Mouse (Mus musculus) neural tube, embryonic 11.5 days (tissue): ENCODE data around the gene Rbp2. TPM values are rescaled to one million over a fixed set of nuclear protein-coding genes. Genes with fewer than 3 reads are reported as not detected.

ENCODE experiments used
- ATAC-seq: fragments of 200-750 bp; cut with Nextera tagmentation; 2 replicates; pipeline ENCODE4 v1.8.0; 2017; ENCODE audit warnings: moderate number of reproducible peaks, mild to moderate bottlenecking, moderate TSS enrichment, moderate library complexity; ENCODE audit not compliant: insufficient read depth, low FRiP score, low TSS enrichment
- DNase-seq: peaks from one replicate; pipeline ENCODE4 v3.0.0-alpha.2; 2015; ENCODE audit warnings: low spot score
- H3K27ac ChIP-seq: fragments of 300-500 bp; sonication (generic); 2 replicates; pipeline ENCODE4 v1.5.1; 2014; ENCODE audit warnings: low read depth, mild to moderate bottlenecking, low read length
- H3K27me3 ChIP-seq: fragments of 300-500 bp; sonication (generic); 2 replicates; pipeline ENCODE4 v1.6.1; 2014; ENCODE audit warnings: mild to moderate bottlenecking, low read length, mixed read lengths; ENCODE audit not compliant: control insufficient read depth, insufficient read depth
- H3K36me3 ChIP-seq: fragments of 300-500 bp; sonication (generic); 2 replicates; pipeline ENCODE4 v1.6.1; 2014; ENCODE audit warnings: mild to moderate bottlenecking, low read length, moderate library complexity, mixed read lengths; ENCODE audit not compliant: control insufficient read depth, insufficient read depth
- H3K4me1 ChIP-seq: fragments of 300-500 bp; sonication (generic); 2 replicates; pipeline ENCODE4 v1.6.1; 2014; ENCODE audit warnings: low read length, mixed read lengths; ENCODE audit not compliant: control insufficient read depth, insufficient read depth
- H3K4me2 ChIP-seq: fragments of 300-500 bp; sonication (generic); 2 replicates; pipeline ENCODE4 v1.6.1; 2014; ENCODE audit warnings: low read depth, mild to moderate bottlenecking, moderate library complexity
- H3K4me3 ChIP-seq: fragments of 300-500 bp; sonication (generic); 2 replicates; pipeline ENCODE4 v1.5.1; 2014; ENCODE audit warnings: low read depth, low read length
- H3K9ac ChIP-seq: fragments of 300-500 bp; sonication (generic); 2 replicates; pipeline ENCODE4 v1.6.1; 2014; ENCODE audit warnings: mild to moderate bottlenecking, low read length
- H3K9me3 ChIP-seq: fragments of 300-500 bp; sonication (generic); 2 replicates; pipeline ENCODE4 v1.6.1; 2016; ENCODE audit warnings: low read length; ENCODE audit not compliant: control insufficient read depth
- WGBS: fragments of 180-500 bp; shearing (Covaris S2); extraction: QIAGEN DNeasy Blood & Tissue Kit; methylation state at CpG from one replicate; pipeline ENCODE4 v1.1.7; 2014; 5-methylcytosine and 5-hydroxymethylcytosine counted together
- polyA plus RNA-seq: library from polyadenylated mRNA; unstranded; fragments of >200 nt; fragmentation: Nextera tagmentation; extraction: Ambion mirVana; gene quantifications from 2 replicates; pipeline ENCODE4 v1.2.1, GENCODE M21; 2014

Gene Rbp2
- polyA plus RNA-seq, 1 experiment from 2014 or later, result 2.5 TPM

DNA sequence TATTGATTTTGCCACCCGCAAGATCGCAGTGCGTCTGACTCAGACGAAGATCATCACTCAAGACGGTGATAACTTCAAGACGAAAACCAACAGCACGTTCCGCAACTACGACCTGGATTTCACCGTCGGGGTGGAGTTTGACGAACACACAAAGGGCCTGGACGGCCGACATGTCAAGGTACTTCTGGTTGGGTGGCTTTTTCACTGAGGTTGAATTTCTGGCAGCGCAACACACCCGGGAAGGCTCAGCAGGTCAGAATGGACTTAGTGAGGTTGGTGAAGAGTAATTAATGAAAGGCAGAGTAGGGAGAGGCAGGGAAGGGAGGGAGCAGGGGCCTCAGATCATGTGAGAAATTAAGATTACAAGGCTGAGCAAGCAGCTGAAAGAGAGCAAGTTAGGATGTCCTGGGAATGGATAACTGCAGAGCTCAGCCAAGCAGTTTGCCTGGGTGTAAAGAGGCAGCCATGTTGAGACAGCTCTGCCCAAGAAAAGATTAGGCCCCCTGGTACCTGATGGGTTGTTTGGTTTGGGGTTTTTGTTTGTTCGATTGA, 12.9 kb downstream of the Rbp2 start:
- Histone ChIP-seq H3K4me2 (no peak overlapping the region), H3K27me3 (no peaks in the 10 kb centered on the region), H3K9me3 (no peaks in the 10 kb centered on the region), H3K36me3 (no peaks in the 10 kb centered on the region), H3K9ac (no peak overlapping the region), H3K27ac (peak overlapping the region; percentile 86; the same call in 1 of the 2 replicates), H3K4me1 (peaks cover 21% of the 10 kb centered on the region), H3K4me3 (no peak overlapping the region)
- no peak for ATAC-seq
- WGBS, result 81% methylated on average over 17 of the region's 17 CpGs
- DNase-seq, result peak; percentile 38

GRCm38 (mm10) chr9:98499601-98500000, 13.7 kb downstream of the Rbp2 start:
- peaks cover 21% of the 10 kb centered on the region for H3K4me1 ChIP-seq
- no peaks in the 10 kb centered on the region for H3K36me3 ChIP-seq
- WGBS, result 85% methylated on average over 5 of the region's 5 CpGs
- DNase-seq (no peak), ATAC-seq (no peak)
- H3K9me3 ChIP-seq, result no peaks in the 10 kb centered on the region
- H3K4me3 ChIP-seq, result no peak overlapping the region
- H3K9ac ChIP-seq, result no peak overlapping the region
- no peak overlapping the region for H3K27ac ChIP-seq
- no peak overlapping the region for H3K4me2 ChIP-seq
- H3K27me3 ChIP-seq, result no peaks in the 10 kb centered on the region

- Histone ChIP-seq H3K27ac (no peak overlapping the region), H3K4me3 (no peak overlapping the region), H3K9me3 (no peaks in the 10 kb centered on the region), H3K36me3 (no peaks in the 10 kb centered on the region), H3K4me2 (no peak overlapping the region), H3K9ac (no peak overlapping the region), H3K4me1 (no peaks in the 10 kb centered on the region), H3K27me3 (no peaks in the 10 kb centered on the region)
- WGBS, result 66% methylated on average over 6 of the region's 6 CpGs
- no peak for DNase-seq
- ATAC-seq, result no peak
Observed at GRCm38 (mm10) chr9:98507480-98507879, 21.6 kb downstream of the Rbp2 start.

DNA sequence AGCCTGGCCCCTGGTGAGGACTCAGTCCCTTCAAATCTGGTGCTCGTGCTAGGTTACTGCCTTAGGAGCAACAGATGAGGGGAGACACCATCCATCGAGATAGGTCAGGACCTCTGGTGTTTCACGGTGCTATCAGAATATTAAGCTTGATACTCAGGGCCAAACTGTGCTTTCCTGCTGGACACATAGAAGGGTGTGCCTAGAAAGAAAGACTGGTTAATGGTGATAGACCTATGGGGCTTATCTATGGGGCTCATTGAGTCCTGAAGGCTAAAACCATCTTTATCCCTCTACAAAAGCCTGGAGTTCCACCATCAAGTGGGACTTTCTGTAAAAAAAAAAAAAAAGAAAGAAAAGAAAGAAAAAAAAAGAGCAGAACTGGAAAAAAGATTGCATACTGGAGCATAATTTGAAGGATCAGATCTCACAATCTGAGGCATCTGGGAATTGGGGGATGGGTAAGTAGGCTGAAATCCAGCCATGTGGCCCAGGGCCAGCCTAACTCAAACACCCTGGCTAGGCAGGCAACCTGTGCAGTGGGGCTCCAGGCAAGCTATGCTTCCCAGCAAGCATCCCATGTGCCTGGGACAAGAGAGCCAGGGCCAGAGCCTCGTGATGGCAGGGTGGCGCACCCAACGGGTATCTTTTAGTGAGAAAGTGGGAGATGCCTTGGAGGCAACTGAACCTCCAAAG, 24.6 kb downstream of the Rbp2 start:
- Histone ChIP-seq H3K9ac (no peak overlapping the region), H3K9me3 (no peaks in the 10 kb centered on the region), H3K27ac (no peak overlapping the region), H3K4me1 (no peaks in the 10 kb centered on the region), H3K4me2 (no peak overlapping the region), H3K27me3 (no peaks in the 10 kb centered on the region), H3K4me3 (no peak overlapping the region), H3K36me3 (no peaks in the 10 kb centered on the region)
- no peak for DNase-seq
- no peak for ATAC-seq
- WGBS, result 92% methylated on average over 6 of the region's 6 CpGs

DNA sequence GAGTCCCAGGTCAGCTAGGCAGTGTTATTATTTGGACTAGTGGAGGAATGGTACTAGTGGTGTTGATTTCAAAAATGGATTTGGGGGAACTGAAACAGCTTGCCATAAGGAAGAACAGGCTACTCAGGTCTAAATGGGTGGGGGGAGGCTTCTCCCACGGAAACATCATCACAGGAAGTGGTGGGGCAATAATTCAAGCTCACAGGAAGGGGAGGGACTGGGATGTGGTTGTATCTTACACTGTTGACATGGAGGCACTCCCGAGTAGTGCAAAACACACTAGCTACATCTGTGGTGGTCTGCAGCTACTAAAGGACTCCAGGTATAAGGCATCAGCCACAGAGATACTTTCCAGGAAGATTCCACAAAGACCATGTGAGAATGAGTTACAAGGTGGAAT, 38.0 kb downstream of the Rbp2 start:
- Histone ChIP-seq H3K27me3 (no peaks in the 10 kb centered on the region), H3K36me3 (no peaks in the 10 kb centered on the region), H3K9me3 (no peaks in the 10 kb centered on the region), H3K9ac (no peak overlapping the region), H3K27ac (no peak overlapping the region), H3K4me3 (no peak overlapping the region), H3K4me1 (no peaks in the 10 kb centered on the region), H3K4me2 (no peak overlapping the region)
- 67% methylated on average over 2 of the region's 2 CpGs for WGBS
- no peak for DNase-seq
- ATAC-seq, result no peak

GRCm38 (mm10) chr9:98524786-98525542, 39.0 kb downstream of the Rbp2 start:
- Histone ChIP-seq H3K27ac (no peak overlapping the region), H3K9ac (no peak overlapping the region), H3K36me3 (no peaks in the 10 kb centered on the region), H3K4me3 (no peak overlapping the region), H3K9me3 (no peaks in the 10 kb centered on the region), H3K4me1 (no peaks in the 10 kb centered on the region), H3K27me3 (no peaks in the 10 kb centered on the region), H3K4me2 (no peak overlapping the region)
- WGBS, result 49% methylated on average over 7 of the region's 7 CpGs
- DNase-seq (no peak), ATAC-seq (peak; percentile 79)

DNA sequence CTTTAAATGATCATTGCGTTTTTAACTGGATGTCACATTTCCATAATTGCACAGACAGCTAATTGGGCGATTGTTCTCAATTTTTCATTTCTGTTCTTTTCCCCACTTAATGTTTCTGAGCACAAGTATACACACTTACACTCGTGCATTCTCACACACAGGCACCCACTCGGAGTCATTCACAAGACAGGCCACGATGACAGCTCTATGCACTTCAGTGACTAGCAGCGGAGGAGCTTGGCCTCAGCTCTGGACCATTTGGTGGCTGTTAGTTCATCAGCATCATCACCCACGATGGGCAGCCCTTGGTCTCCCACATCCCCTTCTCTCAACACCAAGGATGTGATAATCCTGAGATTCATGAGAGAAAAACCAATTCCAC, 39.6 kb downstream of the Rbp2 start:
- Histone ChIP-seq H3K4me1 (no peaks in the 10 kb centered on the region), H3K27ac (no peak overlapping the region), H3K4me3 (no peak overlapping the region), H3K36me3 (no peaks in the 10 kb centered on the region), H3K9ac (no peak overlapping the region), H3K27me3 (no peaks in the 10 kb centered on the region), H3K4me2 (no peak overlapping the region), H3K9me3 (no peaks in the 10 kb centered on the region)
- no peak for DNase-seq
- ATAC-seq, result no peak
- 46% methylated on average over 7 of the region's 7 CpGs for WGBS

DNA sequence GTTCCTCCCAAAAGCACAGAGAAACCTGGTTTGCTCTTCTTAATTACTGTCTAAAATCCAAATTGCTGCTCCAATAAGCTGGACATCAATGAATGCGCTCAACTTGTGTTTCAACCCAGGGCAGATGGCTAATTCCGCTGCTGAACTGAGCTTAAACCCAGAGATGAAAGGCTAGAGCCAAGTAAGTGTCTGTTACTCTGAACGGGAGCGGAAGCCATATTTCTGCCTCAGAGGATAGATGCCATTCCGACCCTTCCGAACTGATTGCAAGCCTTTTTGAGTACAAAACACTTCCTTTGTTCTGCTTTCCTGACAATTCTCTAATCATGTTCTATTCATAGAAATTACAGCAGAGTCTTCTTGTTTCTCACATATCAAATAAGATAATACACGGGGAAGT, 41.3 kb downstream of the Rbp2 start:
- Histone ChIP-seq H3K4me2 (no peak overlapping the region), H3K36me3 (no peaks in the 10 kb centered on the region), H3K27me3 (no peaks in the 10 kb centered on the region), H3K9me3 (no peaks in the 10 kb centered on the region), H3K27ac (no peak overlapping the region), H3K4me3 (no peak overlapping the region), H3K4me1 (no peaks in the 10 kb centered on the region), H3K9ac (no peak overlapping the region)
- ATAC-seq (no peak), DNase-seq (no peak)
- WGBS, result 89% methylated on average over 7 of the region's 7 CpGs

DNA sequence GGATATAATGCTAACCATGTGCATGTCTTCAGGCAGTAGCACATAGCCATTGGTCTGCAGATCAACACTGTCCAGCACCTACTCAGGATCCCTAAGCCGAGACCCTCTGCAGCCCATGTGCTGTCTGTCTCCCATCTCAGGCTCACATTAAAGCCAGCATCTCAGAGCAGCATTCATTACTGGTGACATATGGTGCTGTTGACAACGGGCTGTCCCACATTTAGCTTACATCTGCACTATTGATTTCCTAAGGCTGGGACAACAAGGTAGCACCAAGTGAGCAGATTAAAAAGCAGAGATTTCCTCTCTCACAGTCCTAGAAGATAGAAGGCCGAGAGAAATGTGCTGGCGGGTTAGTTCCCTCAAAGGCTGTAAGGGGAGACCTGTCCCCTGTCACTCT, 43.9 kb downstream of the Rbp2 start:
- Histone ChIP-seq H3K9ac (no peak overlapping the region), H3K36me3 (no peaks in the 10 kb centered on the region), H3K4me2 (no peak overlapping the region), H3K27ac (no peak overlapping the region), H3K4me1 (no peaks in the 10 kb centered on the region), H3K27me3 (no peaks in the 10 kb centered on the region), H3K9me3 (no peaks in the 10 kb centered on the region), H3K4me3 (no peak overlapping the region)
- ATAC-seq, result no peak
- no peak for DNase-seq
- 75% methylated on average over 4 of the region's 4 CpGs for WGBS
